Mouse (Mus musculus) intestine, embryonic 14.5 days (tissue): ENCODE results near the gene Elmo1. TPM values are rescaled to one million over a fixed set of nuclear protein-coding genes. Genes with fewer than 3 reads are reported as not detected.

Experiments used
- ATAC-seq: fragments of 200-750 bp; cut with Nextera tagmentation; replicated peaks from 2 replicates; pipeline ENCODE4 v1.8.0; 2017; ENCODE audit warnings: low read depth, moderate number of reproducible peaks, moderate TSS enrichment, moderate library complexity; ENCODE audit not compliant: low FRiP score, low TSS enrichment
- DNase-seq: peaks from one replicate; pipeline ENCODE4 v3.0.0-alpha.2; 2018; ENCODE audit warnings: low spot score
- H3K27ac ChIP-seq: fragments of 300-500 bp; sonication (generic); 2 replicates; pipeline ENCODE4 v1.5.1; 2014; ENCODE audit warnings: low read depth, mild to moderate bottlenecking, control low read depth
- H3K27me3 ChIP-seq: fragments of 300-500 bp; sonication (generic); replicated peaks from 2 replicates; pipeline ENCODE4 v1.6.1; 2014; ENCODE audit warnings: low read length, control low read depth; ENCODE audit not compliant: control insufficient read depth, insufficient read depth
- H3K36me3 ChIP-seq: fragments of 300-500 bp; sonication (generic); 2 replicates; pipeline ENCODE4 v1.6.1; 2014; ENCODE audit warnings: low read length, control low read depth; ENCODE audit not compliant: control insufficient read depth, insufficient read depth
- H3K4me1 ChIP-seq: fragments of 300-500 bp; sonication (generic); replicated peaks from 2 replicates; pipeline ENCODE4 v1.6.1; 2014; ENCODE audit warnings: low read length, control low read depth, mixed read lengths; ENCODE audit not compliant: control insufficient read depth, insufficient read depth
- H3K4me2 ChIP-seq: fragments of 300-500 bp; sonication (generic); 2 replicates; pipeline ENCODE4 v1.6.1; 2014; ENCODE audit warnings: low read length
- H3K4me3 ChIP-seq: fragments of 300-500 bp; sonication (generic); 2 replicates; pipeline ENCODE4 v1.5.1; 2014; ENCODE audit warnings: low read depth, low read length, control low read depth, mixed read lengths
- H3K9ac ChIP-seq: fragments of 300-500 bp; sonication (generic); 2 replicates; pipeline ENCODE4 v1.6.1; 2014; ENCODE audit warnings: mild to moderate bottlenecking, low read length
- H3K9me3 ChIP-seq: fragments of 300-500 bp; sonication (generic); 2 replicates; pipeline ENCODE4 v1.6.1; 2016; ENCODE audit warnings: low read length, control low read depth; ENCODE audit not compliant: control insufficient read depth
- WGBS: fragments of 180-500 bp; shearing (Covaris S2); extraction: QIAGEN DNeasy Blood & Tissue Kit; methylation state at CpG from one replicate; pipeline ENCODE4 v1.1.7; 2014; 5-methylcytosine and 5-hydroxymethylcytosine counted together
- polyA plus RNA-seq: library from polyadenylated mRNA; unstranded; fragments of >200 nt; fragmentation: Nextera tagmentation; extraction: Ambion mirVana; gene quantifications from 2 replicates; pipeline ENCODE4 v1.2.1, GENCODE M21; 2014

Gene Elmo1
- polyA plus RNA-seq, 1 experiment from 2014 or later: 16.6 TPM

GRCm38 (mm10) chr13:20049654-20050053, 40.7 kb upstream of the Elmo1 start:
- H3K9ac ChIP-seq: no peak overlapping the region
- no peaks in the 10 kb centered on the region for H3K36me3 ChIP-seq
- H3K4me1 ChIP-seq: no peaks in the 10 kb centered on the region; the same call in 1 of the 2 replicates
- no peaks in the 10 kb centered on the region for H3K27me3 ChIP-seq
- H3K9me3 ChIP-seq: no peaks in the 10 kb centered on the region
- no peak overlapping the region for H3K4me2 ChIP-seq
- no peak for DNase-seq
- no peak overlapping the region for H3K27ac ChIP-seq
- 70% methylated on average over 8 of the region's 8 CpGs for WGBS
- no peak for ATAC-seq
- H3K4me3 ChIP-seq: no peak overlapping the region

- Histone ChIP-seq H3K9ac (no peak overlapping the region), H3K9me3 (no peaks in the 10 kb centered on the region), H3K36me3 (no peaks in the 10 kb centered on the region), H3K27me3 (no peaks in the 10 kb centered on the region), H3K4me3 (no peak overlapping the region), H3K27ac (no peak overlapping the region), H3K4me1 (no peaks in the 10 kb centered on the region; the same call in 1 of the 2 replicates), H3K4me2 (no peak overlapping the region)
- 90% methylated on average over 10 of the region's 10 CpGs for WGBS
- no peak for DNase-seq
- ATAC-seq: no peak
Measured at GRCm38 (mm10) chr13:20050149-20050548, 40.2 kb upstream of the Elmo1 start.

GRCm38 (mm10) chr13:20057926-20058325, 32.5 kb upstream of the Elmo1 start:
- DNase-seq (no peak), ATAC-seq (no peak)
- WGBS: 85% methylated on average over 1 of the region's 1 CpGs

GRCm38 (mm10) chr13:20061031-20061430, 29.4 kb upstream of the Elmo1 start:
- no peaks in the 10 kb centered on the region for H3K9me3 ChIP-seq
- DNase-seq (no peak), ATAC-seq (no peak)
- H3K4me3 ChIP-seq: no peak overlapping the region
- H3K27ac ChIP-seq: no peak overlapping the region
- H3K36me3 ChIP-seq: no peaks in the 10 kb centered on the region
- no peaks in the 10 kb centered on the region for H3K4me1 ChIP-seq
- H3K27me3 ChIP-seq: no peaks in the 10 kb centered on the region
- no peak overlapping the region for H3K4me2 ChIP-seq
- 80% methylated on average over 5 of the region's 5 CpGs for WGBS
- H3K9ac ChIP-seq: no peak overlapping the region

More at GRCm38 (mm10) chr13:20057926-20058325, 32.5 kb upstream of the Elmo1 start:
- H3K36me3 ChIP-seq: no peaks in the 10 kb centered on the region
- no peak overlapping the region for H3K4me3 ChIP-seq
- no peaks in the 10 kb centered on the region for H3K9me3 ChIP-seq
- no peak overlapping the region for H3K27ac ChIP-seq
- H3K4me2 ChIP-seq: no peak overlapping the region
- no peaks in the 10 kb centered on the region for H3K4me1 ChIP-seq
- no peak overlapping the region for H3K9ac ChIP-seq
- H3K27me3 ChIP-seq: no peaks in the 10 kb centered on the region

- no peaks in the 10 kb centered on the region for H3K9me3 ChIP-seq
- no peak overlapping the region for H3K4me3 ChIP-seq
- no peaks in the 10 kb centered on the region for H3K27me3 ChIP-seq
- no peak for DNase-seq
- no peaks in the 10 kb centered on the region for H3K4me1 ChIP-seq
- WGBS: 75% methylated on average over 5 of the region's 5 CpGs
- no peaks in the 10 kb centered on the region for H3K36me3 ChIP-seq
- H3K27ac ChIP-seq: no peak overlapping the region
- no peak for ATAC-seq
- H3K9ac ChIP-seq: no peak overlapping the region
- no peak overlapping the region for H3K4me2 ChIP-seq
Measured at GRCm38 (mm10) chr13:20063331-20063730, 27.1 kb upstream of the Elmo1 start.

GRCm38 (mm10) chr13:20072043-20072442, 18.4 kb upstream of the Elmo1 start:
- DNase-seq: no peak

GRCm38 (mm10) chr13:20072994-20073393, 17.4 kb upstream of the Elmo1 start:
- Histone ChIP-seq H3K9me3 (no peaks in the 10 kb centered on the region), H3K4me3 (no peak overlapping the region), H3K4me2 (no peak overlapping the region), H3K27ac (no peak overlapping the region), H3K4me1 (no peaks in the 10 kb centered on the region), H3K27me3 (no peaks in the 10 kb centered on the region), H3K9ac (no peak overlapping the region), H3K36me3 (no peaks in the 10 kb centered on the region)
- ATAC-seq: no peak
- WGBS: 90% methylated on average over 5 of the region's 5 CpGs
- no peak for DNase-seq

More at GRCm38 (mm10) chr13:20072043-20072442, 18.4 kb upstream of the Elmo1 start:
- Histone ChIP-seq H3K4me2 (no peak overlapping the region), H3K9me3 (no peaks in the 10 kb centered on the region), H3K9ac (no peak overlapping the region), H3K4me1 (no peaks in the 10 kb centered on the region), H3K27me3 (no peaks in the 10 kb centered on the region), H3K36me3 (no peaks in the 10 kb centered on the region), H3K4me3 (no peak overlapping the region), H3K27ac (no peak overlapping the region)
- ATAC-seq: no peak

- H3K9ac ChIP-seq: no peak overlapping the region
- no peak overlapping the region for H3K4me2 ChIP-seq
- H3K4me1 ChIP-seq: no peaks in the 10 kb centered on the region
- WGBS: 89% methylated on average over 1 of the region's 1 CpGs
- no peaks in the 10 kb centered on the region for H3K9me3 ChIP-seq
- H3K36me3 ChIP-seq: no peaks in the 10 kb centered on the region
- no peaks in the 10 kb centered on the region for H3K27me3 ChIP-seq
- ATAC-seq (no peak), DNase-seq (no peak)
- H3K4me3 ChIP-seq: no peak overlapping the region
- H3K27ac ChIP-seq: no peak overlapping the region
Measured at GRCm38 (mm10) chr13:20076521-20076920, 13.9 kb upstream of the Elmo1 start.

GRCm38 (mm10) chr13:20077237-20077636, 13.2 kb upstream of the Elmo1 start:
- no peak for DNase-seq
- H3K4me1 ChIP-seq: no peaks in the 10 kb centered on the region
- H3K27ac ChIP-seq: no peak overlapping the region
- 89% methylated on average over 3 of the region's 3 CpGs for WGBS
- H3K9me3 ChIP-seq: no peaks in the 10 kb centered on the region
- H3K9ac ChIP-seq: no peak overlapping the region
- no peak for ATAC-seq
- no peak overlapping the region for H3K4me2 ChIP-seq
- H3K4me3 ChIP-seq: no peak overlapping the region
- no peaks in the 10 kb centered on the region for H3K27me3 ChIP-seq
- H3K36me3 ChIP-seq: no peaks in the 10 kb centered on the region
